Mouse (Mus musculus): Measurements from ENCODE around the gene Jdp2.

Gene Jdp2

DNA sequence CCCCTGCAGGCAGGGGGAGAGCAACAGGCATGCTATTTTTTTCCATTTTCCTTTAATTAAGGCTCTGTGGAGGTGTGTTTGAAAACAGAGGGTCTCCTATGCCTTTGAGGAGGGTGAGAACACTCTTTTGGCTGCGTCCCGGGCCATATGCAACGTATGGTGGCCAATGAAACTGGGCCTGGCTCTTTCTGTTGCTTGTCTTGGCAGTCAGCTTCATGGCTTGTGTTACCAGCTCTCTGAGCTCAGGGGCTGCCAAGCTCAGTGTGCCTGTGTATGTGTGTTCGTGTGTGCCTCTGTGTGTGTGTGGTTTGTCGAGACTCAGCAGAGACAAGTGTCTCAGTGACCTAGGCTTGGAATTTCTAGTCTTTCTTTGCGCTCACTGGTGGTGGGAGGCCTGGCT lies 2.7 kb downstream of the Jdp2 start:
- DNase-seq (ENCODE audit: low spot score in 2 of 2): no peak

DNA sequence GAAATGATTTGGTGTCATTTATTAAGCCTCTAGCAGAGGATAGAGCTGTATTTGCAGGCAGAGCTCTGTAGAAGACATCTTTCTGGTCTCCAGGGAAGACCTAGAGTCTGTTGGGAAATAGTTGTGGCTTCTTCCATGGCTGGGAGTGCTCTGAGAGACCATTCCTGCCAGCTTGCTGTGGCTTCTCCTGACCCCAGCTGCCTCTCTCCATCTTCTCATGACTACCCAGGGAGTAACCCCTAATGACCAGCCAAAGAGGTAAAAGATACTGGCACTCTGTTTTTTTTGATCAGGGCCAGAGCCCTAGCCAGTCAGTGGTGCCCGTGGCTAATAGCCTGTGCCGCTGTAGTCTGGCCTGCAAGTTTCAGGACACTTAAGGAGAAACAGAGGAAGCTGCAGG lies 3.3 kb downstream of the Jdp2 start:
- no peak for DNase-seq (ENCODE audit: low spot score in 2 of 2)

DNA sequence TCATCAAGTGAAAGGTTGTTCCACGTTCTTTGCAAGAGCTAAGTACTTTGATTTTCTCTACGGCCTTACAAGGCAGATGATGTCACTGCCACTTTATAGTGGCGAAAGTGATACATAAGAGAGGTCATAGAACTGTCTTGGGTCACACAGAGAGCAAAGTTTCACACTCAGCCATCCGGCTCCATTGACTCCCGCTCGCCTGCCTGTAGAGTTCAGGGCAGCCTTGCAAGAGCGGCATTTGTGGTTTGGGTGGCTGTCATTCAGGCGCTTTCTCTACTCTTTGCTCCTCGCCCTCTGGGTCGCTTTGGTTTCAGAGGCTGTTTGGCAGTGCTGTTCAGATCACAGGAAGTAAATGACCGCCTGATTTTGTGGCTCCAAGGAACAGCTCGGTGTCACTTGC lies 4.0 kb downstream of the Jdp2 start:
- DNase-seq (ENCODE audit: low spot score in 2 of 2): no peak

DNA sequence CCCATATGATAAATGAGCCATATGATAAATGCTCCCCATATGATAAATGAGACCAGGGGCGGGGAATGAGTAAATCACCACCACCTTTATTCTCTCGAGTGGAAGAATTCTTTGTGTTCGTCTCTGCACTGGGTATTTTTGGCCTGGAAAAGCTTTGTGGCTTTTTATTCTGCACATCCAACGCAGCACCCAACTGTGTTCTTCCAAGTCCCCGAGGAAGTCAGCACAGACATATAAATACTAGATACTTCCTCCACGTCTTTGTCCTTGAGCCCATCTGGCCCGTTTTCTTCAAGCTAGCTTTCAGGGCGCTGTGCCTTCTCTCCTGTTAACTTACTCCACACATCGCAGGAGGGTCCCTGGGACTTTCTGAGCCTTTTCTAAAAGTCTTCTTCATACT lies 4.9 kb downstream of the Jdp2 start:
- DNase-seq (ENCODE audit: low spot score in 2 of 2): no peak

DNA sequence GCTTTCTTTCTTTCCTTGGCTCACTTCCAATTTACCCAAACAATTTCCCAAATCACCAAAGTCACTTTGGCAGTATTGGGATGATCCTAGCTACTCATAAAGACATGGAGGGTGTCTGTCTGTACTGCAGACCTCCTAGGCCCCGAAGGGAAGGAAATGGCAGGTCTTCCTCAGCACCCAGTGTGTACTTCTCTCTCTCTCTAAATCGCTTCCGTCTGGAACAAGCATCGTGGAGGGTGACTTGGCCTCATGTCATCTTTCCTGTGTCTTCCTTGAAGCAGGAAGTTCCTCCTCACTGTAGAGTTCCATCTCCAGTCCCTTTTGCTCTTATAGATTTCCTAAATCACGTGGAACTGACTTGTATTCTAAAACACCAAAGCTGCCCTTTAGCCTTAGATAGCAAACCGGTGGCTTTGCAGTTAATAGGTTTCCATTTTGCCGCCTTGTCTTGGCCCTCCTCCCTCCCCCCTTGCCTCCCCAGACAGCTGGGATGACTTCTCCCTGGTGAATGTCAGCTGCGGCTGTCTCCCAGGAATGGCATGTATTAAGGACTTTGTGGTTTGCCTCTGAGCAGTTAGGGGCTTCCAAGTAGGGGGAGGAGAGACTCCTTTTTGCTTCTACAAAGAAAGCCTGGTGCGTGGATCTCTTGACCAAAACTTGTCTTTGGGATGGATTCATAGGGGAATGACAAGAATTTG lies 5.6 kb downstream of the Jdp2 start:
- no peak for DNase-seq (ENCODE audit: low spot score in 2 of 2)

DNA sequence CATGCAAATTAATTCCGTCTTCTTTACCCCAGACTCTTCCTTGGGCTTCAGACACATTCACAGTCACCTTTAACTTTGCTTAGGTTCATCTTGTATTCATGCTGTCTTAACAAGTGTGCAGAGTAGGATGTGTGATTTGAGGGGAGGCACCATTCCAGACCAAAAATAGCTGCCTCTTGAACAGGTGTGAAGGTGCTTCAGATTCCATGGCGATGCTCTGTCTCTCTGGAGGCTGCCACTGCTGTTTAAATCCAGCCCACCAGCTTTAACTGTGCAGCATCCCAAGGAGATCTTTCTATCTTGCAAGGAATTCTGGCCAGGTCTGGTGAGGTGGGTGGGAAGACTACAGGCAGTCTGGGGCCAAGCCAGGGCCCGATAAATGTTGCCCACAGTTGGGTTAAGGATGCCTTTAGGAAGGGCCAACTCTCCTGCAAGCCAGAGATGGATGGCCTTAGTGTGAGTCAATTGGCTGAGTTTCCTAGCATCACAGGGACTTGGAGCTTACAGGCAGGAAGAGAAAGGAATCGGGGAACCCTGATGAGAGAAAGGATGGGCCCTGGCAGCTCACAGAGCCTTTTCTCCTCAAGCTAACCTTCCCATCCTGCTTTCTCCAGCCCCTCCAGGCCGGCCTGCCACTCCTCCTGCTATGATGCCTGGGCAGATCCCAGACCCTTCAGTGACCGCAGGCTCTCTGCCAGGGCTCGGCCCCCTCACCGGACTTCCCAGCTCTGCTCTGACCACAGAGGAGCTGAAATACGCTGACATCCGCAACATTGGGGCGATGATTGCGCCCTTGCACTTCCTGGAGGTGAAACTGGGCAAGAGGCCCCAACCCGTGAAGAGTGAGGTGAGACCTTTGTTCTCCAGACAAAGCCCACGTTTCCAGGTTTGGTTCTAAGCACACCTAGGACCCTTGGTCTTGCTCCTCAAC lies 9.0 kb downstream of the Jdp2 start:
- DNase-seq (ENCODE audit: low spot score in 2 of 2): no peak

DNA sequence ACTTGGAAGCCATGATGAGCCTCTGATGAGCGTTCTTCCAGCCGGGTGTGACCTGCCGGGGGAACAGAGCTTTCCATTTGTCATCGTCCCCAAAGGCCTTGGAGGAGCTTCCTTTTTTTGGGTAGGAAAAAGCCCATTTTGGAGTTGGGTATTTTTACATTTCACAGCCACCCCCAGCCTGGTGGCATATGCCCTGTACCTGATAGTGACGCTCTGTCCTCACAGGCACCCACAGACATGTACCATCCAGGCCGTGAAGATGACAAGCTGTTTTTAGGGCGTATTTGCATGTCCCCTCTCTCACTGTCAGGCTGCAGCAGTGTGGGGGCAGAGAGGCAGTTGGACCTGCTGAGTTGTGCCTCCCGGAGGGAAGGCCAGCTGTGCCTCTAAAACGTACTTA lies 11.3 kb downstream of the Jdp2 start:
- DNase-seq (ENCODE audit: low spot score in 2 of 2): no peak

DNA sequence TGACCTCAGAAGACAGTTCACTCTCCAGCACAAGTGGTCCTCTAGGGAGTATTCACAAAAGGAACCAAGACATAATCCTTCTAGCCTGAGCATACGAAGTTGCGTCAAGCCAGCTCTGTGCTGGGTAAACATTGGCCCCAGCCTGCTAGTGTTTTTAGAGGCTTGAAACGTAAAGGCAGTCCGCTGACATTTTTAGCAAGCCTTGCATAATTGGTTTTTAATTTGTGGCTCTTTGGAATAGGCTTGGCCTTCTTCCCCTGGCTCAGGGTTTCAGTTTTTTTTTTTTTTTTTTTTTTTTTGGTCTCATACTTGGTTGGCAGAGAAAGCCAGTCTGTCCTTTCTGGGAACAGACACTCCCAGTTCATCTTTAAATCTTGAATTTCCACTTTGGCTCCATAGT lies 15.3 kb downstream of the Jdp2 start:
- DNase-seq (ENCODE audit: low spot score in 2 of 2): no peak

DNA sequence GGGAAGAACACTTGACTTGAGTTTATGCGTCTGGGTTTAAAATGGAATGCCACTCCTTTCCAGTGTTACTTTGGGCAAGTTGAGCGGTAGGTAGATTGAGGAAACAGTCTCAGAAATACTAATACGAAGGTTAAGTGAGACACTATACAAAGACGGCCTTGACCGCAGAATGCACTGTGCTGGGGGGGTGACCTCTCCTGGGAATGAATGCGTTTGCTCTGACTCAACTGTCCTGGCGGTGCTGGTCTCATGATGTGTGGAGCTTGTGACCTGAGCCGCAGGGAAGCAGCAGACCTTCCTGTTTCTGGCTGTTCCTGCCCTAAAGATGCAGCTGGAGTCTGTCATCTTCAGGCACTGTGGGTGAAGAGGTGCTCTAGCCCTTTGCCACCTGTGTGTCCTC lies 16.7 kb downstream of the Jdp2 start:
- DNase-seq (ENCODE audit: low spot score in 2 of 2): no peak

DNA sequence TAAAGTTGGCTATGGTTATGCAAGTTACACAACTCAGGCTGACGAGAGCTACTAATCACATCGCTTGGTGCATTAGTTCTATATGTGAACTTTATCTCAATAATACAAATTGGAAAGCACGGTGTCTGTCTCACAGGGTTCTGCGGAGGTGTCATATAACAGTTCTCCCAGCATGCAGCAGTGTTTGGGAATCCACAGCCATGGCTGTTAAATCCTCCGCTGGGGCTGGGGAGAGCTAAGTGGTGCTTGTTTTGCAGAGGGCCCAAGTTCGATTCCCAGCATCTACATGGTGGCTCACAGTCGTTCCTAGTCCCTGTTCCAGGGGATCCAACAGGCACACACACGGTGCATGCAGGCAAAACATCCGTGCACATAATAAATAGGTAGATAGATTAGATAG lies 19.1 kb downstream of the Jdp2 start:
- DNase-seq (ENCODE audit: low spot score in 2 of 2): no peak

DNA sequence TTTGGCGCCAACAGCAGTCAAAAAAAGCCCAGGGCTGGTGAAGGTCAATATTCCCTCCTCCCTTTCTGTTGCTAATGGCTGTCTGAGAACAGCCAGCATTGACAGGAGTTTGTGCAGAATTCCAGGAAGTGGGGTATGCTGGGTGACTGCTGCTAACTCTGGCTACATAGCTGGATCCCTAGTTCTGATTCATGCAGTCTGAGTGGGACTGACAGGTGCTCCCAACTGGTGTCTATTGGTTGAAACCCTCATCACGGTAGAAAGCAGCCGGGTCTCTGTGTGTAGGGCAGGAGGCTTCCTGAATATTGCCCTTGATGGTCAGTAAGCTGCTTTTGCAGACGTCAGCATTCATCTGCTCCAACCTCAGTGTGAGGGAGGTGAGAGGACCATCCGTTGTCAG lies 19.6 kb downstream of the Jdp2 start:
- no peak for DNase-seq (ENCODE audit: low spot score in 2 of 2)

DNA sequence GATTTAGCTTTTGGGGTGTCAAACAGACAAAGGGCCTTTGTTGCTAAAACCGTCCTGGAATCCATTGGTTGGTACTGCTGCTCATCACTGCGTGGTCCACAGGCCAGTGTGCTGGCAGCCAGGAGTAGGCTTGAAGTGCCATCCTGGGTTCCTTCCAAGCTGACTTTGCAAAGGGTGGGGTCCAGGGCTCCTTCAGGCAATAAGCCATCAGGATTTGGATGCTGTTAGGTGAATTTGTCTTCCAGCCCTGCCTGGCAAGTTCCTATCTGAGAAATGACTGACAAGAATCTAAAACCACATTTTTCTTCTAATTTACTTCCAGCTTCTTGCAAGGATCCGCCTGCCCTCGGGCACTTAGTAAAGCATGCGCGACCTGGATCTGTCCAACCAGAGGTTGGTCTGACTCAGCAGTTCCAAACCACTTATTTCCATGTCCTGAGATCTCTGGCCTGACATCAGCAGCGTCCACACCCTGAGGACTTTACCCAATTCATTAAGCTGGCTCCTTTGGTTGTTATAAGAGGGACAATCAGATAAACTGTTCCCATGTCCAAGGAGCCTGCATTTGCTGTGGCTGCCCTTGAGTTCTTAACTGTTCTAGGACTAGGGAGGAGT lies 20.6 kb downstream of the Jdp2 start:
- DNase-seq (ENCODE audit: low spot score in 2 of 2): no peak

DNA sequence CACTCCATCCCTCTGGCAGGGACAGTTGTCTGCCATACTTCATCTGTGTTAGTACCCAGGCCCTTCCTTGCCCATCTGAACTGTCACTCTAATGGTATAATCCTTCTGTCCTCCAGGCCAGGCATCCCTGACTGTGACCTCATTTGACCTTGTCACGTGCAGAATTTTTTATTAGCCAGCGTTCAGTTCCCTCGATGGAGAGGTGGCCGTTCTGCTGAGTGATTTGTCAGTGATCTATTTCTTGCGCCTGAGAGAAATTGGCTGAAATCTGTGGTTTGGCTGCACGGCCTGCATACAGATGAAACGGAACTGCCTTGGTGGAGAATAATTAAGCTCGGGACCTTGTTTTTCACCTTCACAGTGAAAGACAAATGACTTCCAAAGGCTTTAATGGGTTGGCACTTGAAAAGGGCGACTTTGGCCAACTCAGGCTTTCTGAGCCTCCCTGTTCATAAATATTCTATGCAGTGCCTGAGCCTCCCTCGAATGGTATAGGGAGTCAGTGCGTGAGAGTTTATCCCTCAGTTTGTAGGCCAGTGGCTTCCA lies 21.1 kb downstream of the Jdp2 start:
- DNase-seq (ENCODE audit: low spot score in 2 of 2): no peak

DNA sequence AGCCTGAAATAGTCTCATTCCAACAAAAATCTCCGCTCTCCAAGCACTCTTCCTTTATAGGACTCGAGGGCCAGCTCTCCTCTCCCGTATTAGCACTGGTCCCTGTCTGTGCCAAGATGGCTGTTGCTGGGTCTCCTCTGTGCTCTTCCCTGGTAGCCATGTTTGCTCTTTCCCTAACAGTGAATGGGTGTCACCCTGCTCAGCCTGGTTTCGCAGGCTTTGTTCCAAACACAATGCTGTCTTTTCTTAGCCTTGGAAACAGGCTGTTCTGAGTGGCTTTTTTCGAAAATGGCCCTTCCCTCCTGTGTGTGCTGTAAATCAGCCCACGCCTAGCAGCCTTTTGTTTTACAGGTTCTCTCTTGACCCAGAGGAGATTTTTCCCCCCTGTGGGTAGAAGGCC lies 22.2 kb downstream of the Jdp2 start:
- DNase-seq (ENCODE audit: low spot score in 2 of 2): no peak

DNA sequence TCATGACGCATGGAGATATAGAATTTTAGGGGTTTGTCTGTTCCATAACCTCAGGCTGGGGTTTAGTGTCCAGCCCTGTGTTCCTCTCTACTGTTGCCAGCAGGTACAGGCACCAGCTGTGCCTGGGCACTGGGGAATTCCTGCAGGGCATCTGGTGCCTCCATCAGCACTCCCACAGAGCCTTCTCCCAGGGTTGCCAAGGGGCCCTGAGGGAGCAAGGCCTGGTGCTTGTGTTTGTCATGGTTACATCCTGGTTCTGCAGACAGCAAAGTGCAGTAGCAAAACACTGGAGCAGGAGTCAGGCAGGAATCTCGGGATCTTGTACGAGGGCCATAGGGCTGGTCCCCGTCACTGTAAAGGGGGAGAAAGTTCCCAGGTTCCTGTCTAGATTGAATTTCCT lies 22.8 kb downstream of the Jdp2 start:
- no peak for DNase-seq (ENCODE audit: low spot score in 2 of 2)

DNA sequence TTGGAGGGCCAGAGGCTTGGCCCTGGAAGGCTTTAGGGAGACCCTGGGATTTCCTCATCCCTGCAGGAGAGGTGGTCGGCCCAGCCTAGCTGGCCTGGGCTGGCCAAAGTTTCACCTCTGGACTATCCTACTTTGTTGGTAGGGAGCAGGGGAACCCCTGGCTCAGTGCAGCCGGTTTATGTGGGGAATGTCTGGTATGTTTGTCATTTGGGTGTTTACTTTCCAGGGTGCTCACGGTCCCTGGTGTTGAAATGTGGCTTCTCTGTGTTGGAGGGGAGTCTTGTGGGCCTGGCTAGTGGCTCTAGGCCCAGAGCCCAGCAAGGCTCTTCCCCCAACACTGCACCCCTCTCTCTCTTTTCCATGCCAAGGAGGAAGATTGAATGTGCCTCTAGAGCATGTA lies 24.9 kb downstream of the Jdp2 start:
- no peak for DNase-seq (ENCODE audit: low spot score in 2 of 2)

DNA sequence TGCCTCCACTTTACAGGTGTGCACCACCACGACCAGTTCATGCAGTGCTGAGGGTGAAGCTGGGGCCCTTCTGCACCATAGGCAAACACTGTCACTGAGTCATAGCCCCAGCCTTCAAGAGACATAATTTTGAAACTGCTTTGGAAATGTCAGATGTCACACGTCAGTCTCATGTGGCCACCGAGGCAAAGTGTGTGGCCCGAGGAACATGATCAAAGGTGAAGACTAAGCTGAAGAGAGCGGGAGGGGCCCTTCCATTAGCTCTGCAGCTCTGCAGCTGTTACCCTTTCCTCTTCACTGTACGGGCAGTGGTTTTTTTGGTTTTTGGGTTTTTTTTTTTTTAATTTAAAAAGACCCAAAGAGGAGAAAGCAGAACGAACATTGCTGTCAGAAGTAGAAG lies 25.8 kb downstream of the Jdp2 start:
- peak in 1 of 2 experiments; percentile 16 for DNase-seq (ENCODE audit: low spot score in 2 of 2)

DNA sequence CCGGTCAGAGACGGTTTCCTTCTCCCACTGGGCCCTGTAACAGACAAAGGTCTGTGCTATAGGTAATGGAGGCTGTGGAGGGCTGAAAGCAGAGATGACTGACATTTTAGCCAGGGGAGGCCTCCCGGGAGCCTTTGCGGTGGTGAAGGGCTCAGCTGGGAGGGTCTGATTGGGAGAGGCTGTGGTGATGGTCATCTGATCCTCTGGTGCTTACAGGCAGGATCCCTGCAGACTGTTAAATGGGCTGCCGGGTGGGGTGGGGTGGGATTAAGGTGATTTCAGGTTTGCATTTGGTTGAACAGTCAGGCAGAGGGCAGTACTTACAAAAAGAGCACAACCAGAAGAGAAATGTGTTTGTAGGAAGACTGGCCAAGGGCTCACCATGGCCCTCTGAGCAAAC lies 27.0 kb downstream of the Jdp2 start:
- DNase-seq (ENCODE audit: low spot score in 2 of 2): no peak

DNA sequence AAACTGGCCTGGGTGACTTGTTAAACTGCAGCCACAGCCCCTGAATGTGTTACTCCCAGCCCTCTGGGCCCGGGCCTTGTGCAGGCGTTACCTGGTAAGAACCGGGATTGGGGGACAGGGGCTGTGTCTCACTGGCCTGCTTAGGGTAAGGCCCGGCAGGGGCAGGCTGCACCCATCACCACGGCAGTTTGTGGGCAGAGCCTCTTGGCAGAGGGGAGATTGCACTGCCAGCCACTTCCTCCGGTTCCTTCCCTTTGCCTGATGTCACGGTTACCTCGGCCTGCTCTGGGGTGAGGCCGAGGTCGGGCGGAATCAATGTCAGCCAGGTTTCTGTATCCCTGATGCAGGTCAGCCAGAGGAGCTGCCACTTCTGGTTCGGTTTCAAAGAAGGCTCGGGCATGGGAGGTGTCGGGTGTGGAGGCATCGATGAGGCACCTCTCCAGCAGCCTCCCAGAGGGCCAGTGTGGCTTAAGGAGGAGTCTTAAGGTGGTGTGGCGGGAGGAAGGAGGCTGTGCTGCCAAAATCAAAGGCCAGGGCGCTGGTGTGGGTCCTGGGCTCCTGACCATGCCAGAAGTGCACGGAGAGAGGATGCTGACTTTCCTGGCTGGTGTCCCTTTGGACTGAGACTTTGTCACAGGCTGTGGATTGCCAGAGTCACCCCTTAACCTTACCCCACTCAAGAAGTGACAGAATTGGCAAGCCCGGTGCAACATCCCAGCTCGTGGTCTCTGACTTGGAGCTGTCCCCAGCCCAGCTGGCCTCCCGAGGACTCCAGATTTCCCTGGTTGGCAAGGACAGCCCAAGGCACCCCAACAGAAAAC lies 31.0 kb downstream of the Jdp2 start:
- DNase-seq (ENCODE audit: low spot score in 2 of 2): peak in 1 of 2 experiments; percentile 30

DNA sequence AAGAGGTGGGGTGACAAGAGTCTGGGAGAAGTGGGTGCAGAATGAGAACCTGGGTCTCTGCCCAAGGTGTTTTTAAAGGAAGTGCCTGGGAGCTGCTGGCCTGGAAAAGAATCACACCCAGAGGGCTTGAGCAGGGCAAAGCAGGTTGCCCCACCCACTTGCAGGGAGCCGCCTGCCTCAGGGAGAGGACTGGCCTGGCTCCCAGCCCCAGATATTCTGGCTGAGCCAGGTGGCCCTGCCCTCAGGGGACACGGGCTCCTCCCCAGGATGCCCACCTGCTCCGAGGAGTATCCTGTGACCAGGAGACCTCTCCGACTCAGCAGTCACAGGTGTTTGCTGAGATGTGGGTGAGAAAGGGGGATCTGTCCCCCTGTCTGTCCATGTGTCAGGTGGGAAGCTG lies 32.4 kb downstream of the Jdp2 start:
- no peak for DNase-seq (ENCODE audit: low spot score in 2 of 2)

DNA sequence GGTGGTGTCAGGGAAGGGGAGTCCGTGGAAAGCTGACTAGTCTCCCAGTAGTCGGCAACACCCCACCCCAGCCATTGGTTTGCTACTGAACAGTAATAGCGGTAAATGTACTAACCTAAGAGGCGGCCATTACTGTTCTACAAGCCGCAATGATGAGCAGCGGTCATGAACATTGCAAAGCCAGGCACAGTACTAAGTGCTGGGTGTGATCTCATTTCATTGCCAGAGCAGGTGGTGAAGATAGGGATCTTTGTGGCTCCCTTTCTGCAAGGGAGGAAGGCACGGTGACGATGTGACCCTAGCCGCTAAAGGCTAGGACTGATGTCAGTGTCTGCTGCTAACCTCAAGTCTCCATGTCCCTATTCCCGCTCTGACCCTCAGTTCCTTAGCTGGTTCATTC lies 33.5 kb downstream of the Jdp2 start:
- peak; percentile 49 to 52 for DNase-seq (ENCODE audit: low spot score in 2 of 2)

DNA sequence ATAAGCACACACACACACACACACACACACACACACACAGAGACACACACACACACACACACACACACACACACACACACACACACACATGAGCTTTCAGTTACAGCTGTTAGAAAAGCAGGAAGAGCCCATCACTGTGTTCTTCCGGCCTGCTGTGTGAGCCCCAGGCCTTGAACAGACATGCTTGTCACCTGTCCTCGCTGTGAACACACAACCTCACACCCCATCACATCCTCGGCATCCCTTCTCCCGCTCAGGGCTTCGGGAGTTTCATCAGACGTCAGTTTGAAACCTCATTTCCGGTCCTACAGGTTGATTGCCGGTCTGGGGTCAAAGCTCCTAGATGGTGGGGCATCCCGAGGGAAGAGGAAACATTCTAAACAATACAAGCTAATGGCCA lies 39.1 kb downstream of the Jdp2 start:
- DNase-seq (ENCODE audit: low spot score in 2 of 2): no peak

Data from thymus, postnatal 10 days (tissue).